Mouse (Mus musculus) gastrocnemius, postnatal 36 days (tissue): ENCODE measurements around the gene Creb3l2. TPM values are rescaled to one million over a fixed set of nuclear protein-coding genes. Genes with fewer than 3 reads are reported as not detected.
"Not testable (repeated sequence)": the region's sequence is repeated elsewhere in the genome, so short reads cannot be mapped to it uniquely, and the experiment has no call there.

ENCODE experiments used
- DNase-seq, 2 experiments: peaks; one replicate each; pipeline ENCODE4 v3.0.0; 2022
- intact Hi-C: fragments of 180-260 bp; cut with DNase I; formaldehyde crosslinking; loops from one replicate; pipeline ENCODE4 v1.15.1; 2025
- long read RNA-seq, 2 experiments: library from polyadenylated mRNA; stranded (forward); transcript quantifications; one replicate each; pipeline ENCODE4 v2.0.0; 2021
- total RNA-seq, 2 experiments: library from RNA; stranded (reverse); gene quantifications; 2 replicates each; pipeline ENCODE4 v1.2.3; 2021

Creb3l2 gene
- total RNA-seq = 1 to 10 TPM; 8.6 to 9.4 TPM
- long read RNA-seq, experiment 1, partial matches to known transcripts = 0 of 15 reads
- long read RNA-seq, experiment 1, other reads (novel, unspliced or antisense) = 15 of 15 reads
- long read RNA-seq, experiment 2, partial matches to known transcripts = 1 of 34 reads
- long read RNA-seq, experiment 2, other reads (novel, unspliced or antisense) = 33 of 34 reads

- peak; percentile 94 for DNase-seq
- intact Hi-C loops = no loop called here
These were observed at the start of gene Creb3l2 for GRCm38 (mm10) chr6:37442041-37442667. TSS of gene Creb3l2 (minus strand) at chr6:37442146.

- intact Hi-C loops = no loop called here
- no peak for DNase-seq
These were observed 44.6 kb upstream of the Creb3l2 start for GRCm38 (mm10) chr6:37486502-37486901.

GRCm38 (mm10) chr6:37484588-37485070 is 42.7 kb upstream of the Creb3l2 start:
- DNase-seq = no peak
- intact Hi-C loops = no loop called here

GRCm38 (mm10) chr6:37483262-37483661 is 41.3 kb upstream of the Creb3l2 start:
- no peak for DNase-seq
- intact Hi-C loops = no loop called here

GRCm38 (mm10) chr6:37481147-37481546 is 39.2 kb upstream of the Creb3l2 start:
- no peak for DNase-seq
- intact Hi-C loops = no loop called here

- DNase-seq = no peak
- intact Hi-C loops = no loop called here
These were observed 38.1 kb upstream of the Creb3l2 start for GRCm38 (mm10) chr6:37480008-37480407.

GRCm38 (mm10) chr6:37478481-37478880 is 36.5 kb upstream of the Creb3l2 start:
- no peak for DNase-seq
- intact Hi-C loops = no loop called here

GRCm38 (mm10) chr6:37473674-37474342 is 31.9 kb upstream of the Creb3l2 start:
- no peak for DNase-seq
- intact Hi-C loops = no loop called here

GRCm38 (mm10) chr6:37470216-37470615 is 28.3 kb upstream of the Creb3l2 start:
- no peak for DNase-seq
- intact Hi-C loops = no loop called here

GRCm38 (mm10) chr6:37465847-37466246 is 23.9 kb upstream of the Creb3l2 start:
- DNase-seq = no peak
- intact Hi-C loops = no loop called here

- intact Hi-C loops = no loop called here
- no peak for DNase-seq
These were observed 23.4 kb upstream of the Creb3l2 start for GRCm38 (mm10) chr6:37465356-37465755.

GRCm38 (mm10) chr6:37464585-37464984 is 22.6 kb upstream of the Creb3l2 start:
- intact Hi-C loops = no loop called here
- no peak for DNase-seq

GRCm38 (mm10) chr6:37463517-37464482 is 21.9 kb upstream of the Creb3l2 start:
- intact Hi-C loops = not testable (repeated sequence)

GRCm38 (mm10) chr6:37460681-37461080 is 18.7 kb upstream of the Creb3l2 start:
- intact Hi-C loops = loop anchor here (2.0 kb wide), 1 partner anchor 606 kb away; no protein-coding TSS in a partner anchor
- DNase-seq = no peak

More at GRCm38 (mm10) chr6:37463517-37464482, 21.9 kb upstream of the Creb3l2 start:
- peak; percentile 15 to 51 for DNase-seq

GRCm38 (mm10) chr6:37459656-37460055 is 17.7 kb upstream of the Creb3l2 start:
- DNase-seq = not testable (repeated sequence)
- intact Hi-C loops = loop anchor here (2.0 kb wide), 1 partner anchor 607 kb away; no protein-coding TSS in a partner anchor

GRCm38 (mm10) chr6:37457990-37458655 is 16.2 kb upstream of the Creb3l2 start:
- no peak for DNase-seq

GRCm38 (mm10) chr6:37455540-37455939 is 13.6 kb upstream of the Creb3l2 start:
- DNase-seq = no peak
- intact Hi-C loops = no loop called here

More at GRCm38 (mm10) chr6:37457990-37458655, 16.2 kb upstream of the Creb3l2 start:
- intact Hi-C loops = no loop called here

GRCm38 (mm10) chr6:37453047-37453446 is 11.1 kb upstream of the Creb3l2 start:
- intact Hi-C loops = no loop called here
- no peak for DNase-seq

- intact Hi-C loops = no loop called here
- no peak for DNase-seq
These were observed 9.7 kb upstream of the Creb3l2 start for GRCm38 (mm10) chr6:37451664-37452063.
